Mouse (Mus musculus): ENCODE results near the gene Abcb10.
"Not testable (repeated sequence)": the region's sequence is repeated elsewhere in the genome, so short reads cannot be mapped to it uniquely, and the experiment has no call there.

The Abcb10 gene

GRCm38 (mm10) chr8:123982826-123983400 is at the start of gene Abcb10:
Gene Abcb10 (minus strand): TSS chr8:123983122.
- DNase-seq: peak; percentile 73

DNA sequence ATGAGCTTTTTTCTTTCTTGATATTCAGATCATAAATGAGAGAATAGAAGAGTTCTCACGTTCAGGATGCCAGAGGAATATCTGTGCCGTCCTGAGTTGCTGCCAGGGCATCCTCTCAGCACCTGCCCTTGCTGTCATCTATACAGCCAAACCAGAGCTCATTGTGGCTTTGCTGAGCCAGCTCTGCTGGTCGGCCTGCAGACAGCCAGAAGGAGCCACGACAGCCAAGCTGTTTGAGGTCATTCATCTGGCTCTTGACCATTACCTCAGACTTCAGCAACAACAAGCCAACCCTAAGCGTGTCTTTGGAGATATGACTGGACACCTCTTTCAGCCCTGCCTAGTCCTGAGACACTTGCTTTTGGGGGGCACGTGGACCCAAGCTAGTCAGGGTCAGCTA is 44.9 kb upstream of the Abcb10 start:
- no peak for DNase-seq

- DNase-seq: not testable (repeated sequence)
These were observed 43.3 kb upstream of the Abcb10 start for GRCm38 (mm10) chr8:124026265-124026664.

DNA sequence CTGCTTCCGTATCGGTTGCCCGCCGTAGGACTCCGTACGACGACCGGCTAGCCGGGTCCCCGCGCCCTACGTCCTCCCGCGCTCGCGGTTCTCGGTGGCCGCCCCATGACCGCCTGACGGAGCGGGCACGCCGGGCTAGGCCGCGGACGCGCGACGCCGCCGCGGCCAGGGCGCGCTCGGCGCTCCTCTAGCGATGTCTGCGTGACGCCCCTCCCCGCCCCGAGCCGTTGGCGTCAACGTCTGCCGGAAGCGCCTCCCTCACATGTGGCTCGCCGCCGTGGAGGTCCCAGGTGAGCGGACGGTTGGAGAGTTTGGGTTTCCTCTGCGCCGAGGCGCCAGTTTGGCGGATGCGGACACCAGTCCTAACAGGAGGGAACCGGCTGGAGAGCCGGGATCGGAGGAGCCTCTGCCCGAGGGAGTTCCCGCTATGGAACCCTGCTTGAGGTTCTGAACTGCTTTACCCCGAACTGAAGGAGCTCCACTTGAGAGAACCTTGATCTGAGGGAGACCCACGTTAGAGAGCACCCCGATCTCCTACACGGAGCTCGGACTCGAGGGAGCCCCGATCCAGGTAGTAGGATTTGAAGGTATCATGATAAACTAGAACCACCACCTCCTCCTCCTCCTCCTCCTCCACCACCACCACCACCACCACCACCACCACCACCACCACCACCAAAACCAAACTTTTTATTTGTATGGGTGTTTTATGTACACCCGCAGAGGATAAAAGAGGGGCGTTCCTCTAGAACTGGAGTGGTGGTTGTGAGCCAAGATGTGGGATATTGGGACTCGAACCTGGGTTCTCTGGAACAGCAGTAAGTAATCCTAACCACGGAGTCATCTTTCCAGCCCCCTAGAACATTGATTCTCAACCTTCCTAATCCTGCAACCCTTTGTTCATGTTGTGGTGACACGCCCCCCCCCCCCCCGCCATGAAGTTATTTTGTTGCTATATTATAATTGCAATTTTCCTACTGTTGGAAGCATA is 38.6 kb upstream of the Abcb10 start, which contains the start of the genes Taf5l and Urb2:
TSS of gene Taf5l (minus strand) at position 161 of the 991 bp plus-strand sequence.
TSS of gene Urb2 (plus strand) at position 272 of the 991 bp plus-strand sequence.
- DNase-seq: peak; percentile 95

- DNase-seq: no peak
These were observed 37.7 kb upstream of the Abcb10 start for GRCm38 (mm10) chr8:124020439-124021236.

GRCm38 (mm10) chr8:124019782-124020181 is 36.9 kb upstream of the Abcb10 start:
- DNase-seq: no peak

DNA sequence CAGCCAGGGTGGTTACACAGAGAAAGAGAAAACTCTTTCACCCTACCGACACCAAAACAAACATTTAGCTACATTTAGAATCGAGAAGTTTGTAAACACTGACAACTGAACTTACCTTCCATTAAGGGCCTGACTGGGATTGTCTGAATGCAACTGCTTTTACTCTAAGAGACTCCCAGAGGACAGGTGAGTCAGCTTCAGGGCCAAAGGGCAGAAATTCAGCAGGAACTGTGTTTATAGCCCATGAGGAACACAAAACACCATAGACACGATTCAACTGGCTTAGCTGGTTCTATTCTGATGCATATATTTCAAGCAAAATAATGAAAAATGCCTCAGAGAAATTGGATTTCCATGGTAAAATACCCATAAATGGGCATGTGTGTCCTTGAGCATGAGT is 31.8 kb upstream of the Abcb10 start:
- DNase-seq: no peak

GRCm38 (mm10) chr8:124014299-124014698 is 31.4 kb upstream of the Abcb10 start:
- not testable (repeated sequence) for DNase-seq

DNA sequence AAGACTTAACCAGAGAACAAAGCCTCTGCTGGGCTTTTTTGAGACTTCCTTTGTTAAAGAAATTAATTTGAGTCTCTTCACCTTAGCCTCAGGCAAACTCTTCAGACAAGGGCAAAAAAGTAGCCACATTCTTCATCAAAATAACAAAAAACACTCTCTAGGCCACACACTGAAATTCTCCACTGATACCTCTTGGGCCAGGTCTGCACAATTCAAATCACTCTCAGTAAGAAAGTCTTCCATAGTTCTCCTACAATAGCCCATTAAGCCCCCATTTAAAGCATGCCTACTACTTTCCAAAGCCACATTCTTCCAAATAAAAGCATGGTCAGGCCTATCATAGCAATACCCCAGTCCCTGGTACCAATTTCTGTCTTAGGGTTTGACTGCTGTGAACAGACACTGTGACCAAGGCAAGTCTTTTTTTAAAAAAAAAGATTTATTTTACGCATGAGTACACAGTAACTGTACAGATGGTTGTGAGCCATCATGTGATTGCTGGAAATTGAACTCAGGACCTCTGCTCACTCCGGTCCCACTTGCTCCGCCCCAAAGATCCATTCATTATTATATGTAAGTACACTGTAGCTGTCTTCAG is 29.2 kb upstream of the Abcb10 start:
- no peak for DNase-seq

DNA sequence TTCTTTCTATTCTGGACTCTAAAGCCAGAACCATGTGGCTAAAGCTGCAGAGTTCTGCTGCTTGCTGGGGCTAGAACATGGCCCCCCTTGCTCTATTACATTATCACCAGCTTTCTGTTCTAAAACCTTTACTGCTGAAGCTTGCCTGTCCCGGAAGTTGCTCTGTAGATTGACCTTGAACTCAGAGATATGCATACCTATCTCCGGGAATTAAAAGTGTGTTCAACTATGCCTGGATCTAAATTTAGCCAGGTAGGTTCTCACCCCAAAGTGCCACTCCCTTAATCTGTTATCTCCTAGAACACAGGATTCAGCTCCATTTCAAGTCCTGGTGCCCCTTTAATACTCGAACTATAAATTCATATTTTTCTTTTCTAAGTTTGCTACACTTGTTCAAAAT is 28.7 kb upstream of the Abcb10 start:
- DNase-seq: no peak

DNA sequence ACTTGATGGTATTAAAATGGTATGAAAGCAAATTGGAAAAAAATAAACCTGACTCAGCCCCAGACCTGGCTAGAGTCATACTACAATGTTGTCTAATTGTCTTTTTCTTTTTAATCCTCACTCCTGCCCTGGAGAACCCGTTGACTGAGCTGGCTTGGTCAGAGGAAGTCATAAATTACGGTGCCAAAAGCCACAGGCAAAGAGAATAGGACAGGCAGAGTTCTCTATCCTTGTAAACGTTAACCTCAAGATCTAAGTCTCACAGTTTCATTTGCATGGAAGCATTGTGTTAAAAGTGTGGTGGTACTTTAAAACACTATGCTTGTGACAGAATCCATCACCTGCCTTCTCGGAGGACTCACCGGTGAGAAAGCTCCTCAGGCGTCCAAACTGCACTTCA is 24.9 kb upstream of the Abcb10 start:
- DNase-seq: no peak

- DNase-seq: no peak
These were observed 19.7 kb upstream of the Abcb10 start for GRCm38 (mm10) chr8:124002546-124003108.

DNA sequence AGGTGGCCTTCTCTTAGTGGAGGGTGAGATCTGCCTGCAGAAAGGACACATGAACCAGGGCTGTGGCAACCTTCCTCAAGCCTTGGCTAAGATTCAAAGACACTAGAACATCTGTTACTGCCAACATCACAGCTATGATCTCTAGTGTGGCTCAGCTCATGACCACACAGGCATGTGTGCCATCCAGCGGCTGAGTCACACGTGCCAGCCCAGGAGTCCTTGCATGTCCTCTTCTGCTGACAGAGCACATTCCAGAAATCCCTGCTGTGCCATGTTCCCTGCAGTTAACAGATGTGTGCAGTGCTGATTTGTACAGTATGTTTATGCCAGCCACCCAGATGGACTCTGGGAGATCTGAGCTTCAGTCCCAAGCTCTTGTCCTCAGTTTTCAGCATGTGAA is 16.6 kb upstream of the Abcb10 start:
- DNase-seq: no peak

GRCm38 (mm10) chr8:123993997-123994396 is 11.1 kb upstream of the Abcb10 start:
- DNase-seq: no peak

GRCm38 (mm10) chr8:123993597-123993996 is 10.7 kb upstream of the Abcb10 start:
- DNase-seq: no peak

- no peak for DNase-seq
These were observed 9.7 kb upstream of the Abcb10 start for GRCm38 (mm10) chr8:123992587-123992986.

DNA sequence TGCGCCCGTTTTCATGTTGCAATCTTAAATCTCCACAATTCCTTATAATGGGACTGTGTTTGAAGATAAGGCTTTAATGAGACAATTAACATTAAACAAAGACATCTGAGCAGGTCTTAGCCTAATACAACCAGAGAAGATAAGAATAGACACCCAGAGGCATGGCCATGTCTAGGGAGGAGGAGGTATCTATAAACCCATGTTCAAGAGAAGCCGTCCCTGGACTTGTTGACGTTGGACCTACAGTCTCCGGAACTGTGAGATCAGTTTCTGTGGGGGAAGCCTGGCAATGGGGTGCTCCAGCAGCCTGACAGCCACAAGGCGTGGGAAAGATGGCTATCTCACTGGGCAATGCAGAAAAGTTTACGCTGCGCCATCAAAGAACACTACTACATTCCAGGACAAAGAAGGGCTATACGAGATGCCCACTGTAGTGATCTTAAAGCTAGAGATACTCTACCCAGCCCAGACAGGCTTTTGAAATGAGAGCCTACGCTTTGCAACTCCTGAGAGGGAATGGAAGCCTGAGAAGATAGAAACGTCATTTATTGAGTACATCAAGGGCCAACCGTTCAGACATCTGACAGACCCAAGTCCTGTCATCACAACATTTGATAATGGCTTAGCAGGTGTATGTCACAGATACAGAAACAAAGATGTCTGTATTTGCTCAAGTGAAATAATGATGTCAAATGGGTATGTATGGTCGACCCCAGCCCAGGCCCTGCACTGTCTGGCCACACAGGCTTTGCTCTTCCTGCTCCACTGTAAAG is 7.5 kb upstream of the Abcb10 start:
- DNase-seq: no peak

GRCm38 (mm10) chr8:123989128-123989527 is 6.2 kb upstream of the Abcb10 start:
- DNase-seq: no peak

DNA sequence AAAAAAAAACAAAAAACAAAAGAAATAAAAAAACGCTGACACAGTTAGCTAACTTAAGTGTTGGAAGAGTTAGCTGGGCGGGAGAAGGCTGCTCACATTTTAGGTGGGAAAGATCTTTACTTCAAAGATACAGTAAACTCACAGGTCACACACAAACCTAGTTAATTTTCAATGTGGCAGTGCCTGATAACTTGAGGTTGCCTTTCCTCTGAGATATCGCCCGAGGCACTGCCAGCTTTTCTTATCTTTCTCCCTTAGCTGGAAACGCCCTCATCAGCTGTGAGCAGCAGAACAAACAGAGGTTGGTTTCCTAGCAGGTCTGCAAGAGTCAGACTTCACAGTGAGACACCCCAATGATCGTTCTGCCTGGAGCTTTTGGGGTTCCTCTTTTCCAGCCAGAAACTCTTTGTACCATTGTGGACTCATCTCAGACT is 5.7 kb upstream of the Abcb10 start:
- DNase-seq: no peak

DNA sequence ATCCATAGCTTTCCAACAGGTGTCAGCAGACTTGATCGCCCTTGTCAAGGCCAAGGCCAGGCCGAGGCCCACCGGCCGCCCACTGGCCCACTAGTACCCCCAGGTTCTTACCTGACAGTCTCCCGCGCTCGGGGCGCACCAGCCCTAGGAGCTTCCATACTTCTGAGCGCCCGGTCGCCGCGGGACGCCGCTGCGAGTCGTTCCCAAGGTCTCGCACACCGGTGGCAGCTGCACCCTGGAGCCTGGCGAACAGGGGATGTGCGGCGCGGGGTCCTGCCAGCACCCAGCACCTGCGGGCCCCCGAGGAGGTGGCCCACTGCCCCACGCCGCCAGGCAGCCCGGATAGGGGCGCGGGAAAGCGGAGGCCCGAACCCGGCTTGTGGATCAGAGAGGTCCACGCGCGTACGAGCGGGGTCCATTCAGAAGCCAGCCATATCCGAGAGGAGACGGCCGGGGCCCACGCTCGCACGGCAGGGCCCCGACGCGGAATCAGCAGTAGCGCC is 580 bp downstream of the Abcb10 start:
- DNase-seq: peak; percentile 40

GRCm38 (mm10) chr8:123981674-123982073 is 1.2 kb downstream of the Abcb10 start:
- DNase-seq: peak; percentile 24

All from right cerebral cortex, postnatal 25 days (tissue).